ENCODE assay signal across 22 mouse cellular contexts in genomic region chr14:33883046-33883445, GRCm38 (mm10). TPM values are rescaled to one million over a fixed set of nuclear protein-coding genes. Genes with fewer than 3 reads are reported as not detected.
A peak's percentile ranks its signal among the peaks of the same experiment; 100 is the strongest.
DNase-seq lines count a peak whose midpoint lies in the region; ATAC-seq and TF ChIP-seq lines count a peak whose summit lies in the region.
"Had no signal": no experiment of that assay in that cellular context is flagged by ENCODE, and none has a peak within 500 bp of the region (broad histone marks: within the 10 kb centered on the region; RNA-seq: fewer than 3 reads in every experiment).

No protein-coding gene starts in this region.

- DNase-seq in forebrain, postnatal 0 days: no peak
- peak; percentile 55 for DNase-seq in midbrain, postnatal 0 days (ENCODE audit: low spot score)
- no peak for DNase-seq in midbrain, embryonic 14.5 days
- peak; percentile 14 for DNase-seq in embryo, embryonic 9.5 days (ENCODE audit: extremely low spot score)
- DNase-seq in limb, embryonic 10.5 days (ENCODE audit: low spot score): peak; percentile 54
- no peak for DNase-seq in ovary, adult 18-20 months (ENCODE audit: low spot score)
- DNase-seq: adrenal gland, postnatal 36 days; heart, adult 2 months; retina, postnatal 1 day; thymus, postnatal 36 days had no signal

- ATAC-seq in forebrain, postnatal 0 days: peak; percentile 80
- ATAC-seq in forebrain, embryonic 16.5 days: no peak
- peak; percentile 60 for ATAC-seq in midbrain, postnatal 0 days (ENCODE audit: low FRiP score)
- ATAC-seq in midbrain, embryonic 14.5 days (ENCODE audit: low FRiP score, low TSS enrichment): no peak
- ATAC-seq in megakaryocyte progenitor cell, adult 5-6 weeks (replicated peaks; ENCODE audit: poor library complexity): no peak
- ATAC-seq: activated CD4-positive, CD25-positive, alpha-beta regulatory T cell, adult 4 months; intestine, embryonic 15.5 days; liver, embryonic 12.5 days had no signal

- no peaks in the 10 kb centered on the region for H3K4me1 ChIP-seq in forebrain, postnatal 0 days (ENCODE audit: insufficient read depth)
- no peaks in the 10 kb centered on the region for H3K4me1 ChIP-seq in forebrain, embryonic 16.5 days (replicated peaks; ENCODE audit: control insufficient read depth, insufficient read depth, low read length)
- H3K4me1 ChIP-seq in midbrain, postnatal 0 days (ENCODE audit: insufficient read depth, low read length): no peaks in the 10 kb centered on the region
- no peaks in the 10 kb centered on the region for H3K4me1 ChIP-seq in midbrain, embryonic 14.5 days (ENCODE audit: control insufficient read depth, insufficient read depth, low read length)
- peaks cover 13% of the 10 kb centered on the region for H3K4me1 ChIP-seq in limb, embryonic 10.5 days
- H3K4me1 ChIP-seq: intestine, embryonic 15.5 days; liver, embryonic 12.5 days; megakaryocyte, embryonic 14.5 days; neural tube, embryonic 13.5 days had no signal

- H3K4me2 ChIP-seq in forebrain, postnatal 0 days (ENCODE audit: low read depth): no peak overlapping the region
- no peak overlapping the region for H3K4me2 ChIP-seq in forebrain, embryonic 16.5 days (ENCODE audit: low read length)
- H3K4me2 ChIP-seq in midbrain, postnatal 0 days (ENCODE audit: low read depth, low read length, poor library complexity, severe bottlenecking): no peak overlapping the region
- H3K4me2 ChIP-seq in midbrain, embryonic 14.5 days (ENCODE audit: low read length): no peak overlapping the region
- H3K4me2 ChIP-seq: embryonic facial prominence, embryonic 12.5 days; intestine, embryonic 15.5 days; liver, embryonic 12.5 days; neural tube, embryonic 13.5 days had no signal

- H3K4me3 ChIP-seq in forebrain, postnatal 0 days (ENCODE audit: low read depth, low read length): no peak overlapping the region
- H3K4me3 ChIP-seq in forebrain, embryonic 16.5 days (replicated peaks; ENCODE audit: low read length): no peak overlapping the region
- no peak overlapping the region for H3K4me3 ChIP-seq in midbrain, postnatal 0 days (ENCODE audit: low read depth, low read length)
- H3K4me3 ChIP-seq in midbrain, embryonic 14.5 days (replicated peaks; ENCODE audit: low read depth, low read length): no peak overlapping the region
- H3K4me3 ChIP-seq in limb, embryonic 10.5 days: no peak overlapping the region
- H3K4me3 ChIP-seq: embryonic facial prominence, embryonic 12.5 days; heart, adult 2 months; intestine, embryonic 15.5 days; liver, embryonic 12.5 days; megakaryocyte, embryonic 14.5 days; neural tube, embryonic 13.5 days had no signal

- WGBS in forebrain, postnatal 0 days: 66% methylated on average over 4 of the region's 4 CpGs
- WGBS in forebrain, embryonic 16.5 days: 77% methylated on average over 4 of the region's 4 CpGs
- 61% methylated on average over 4 of the region's 4 CpGs for WGBS in midbrain, postnatal 0 days
- 69% methylated on average over 4 of the region's 4 CpGs for WGBS in midbrain, embryonic 14.5 days
- WGBS in limb, embryonic 10.5 days: 31% methylated on average over 4 of the region's 4 CpGs

- H3K9me3 ChIP-seq in forebrain, postnatal 0 days (ENCODE audit: low read length): no peaks in the 10 kb centered on the region
- no peaks in the 10 kb centered on the region for H3K9me3 ChIP-seq in forebrain, embryonic 16.5 days (ENCODE audit: control insufficient read depth, low read length)
- H3K9me3 ChIP-seq in midbrain, postnatal 0 days (ENCODE audit: low read length): no peaks in the 10 kb centered on the region
- no peaks in the 10 kb centered on the region for H3K9me3 ChIP-seq in midbrain, embryonic 14.5 days (ENCODE audit: control insufficient read depth, low read length)
- H3K9me3 ChIP-seq in limb, embryonic 10.5 days (replicated peaks): no peaks in the 10 kb centered on the region
- H3K9me3 ChIP-seq: embryonic facial prominence, embryonic 12.5 days; intestine, embryonic 15.5 days; liver, embryonic 12.5 days; neural tube, embryonic 13.5 days had no signal

- H3K36me3 ChIP-seq in forebrain, postnatal 0 days (ENCODE audit: insufficient read depth): no peaks in the 10 kb centered on the region
- H3K36me3 ChIP-seq in forebrain, embryonic 16.5 days (ENCODE audit: control insufficient read depth, insufficient read depth): no peaks in the 10 kb centered on the region
- H3K36me3 ChIP-seq in midbrain, postnatal 0 days (ENCODE audit: insufficient read depth, low read length): no peaks in the 10 kb centered on the region
- no peaks in the 10 kb centered on the region for H3K36me3 ChIP-seq in midbrain, embryonic 14.5 days (ENCODE audit: control insufficient read depth, insufficient read depth, low read length)
- H3K36me3 ChIP-seq in limb, embryonic 10.5 days: no peaks in the 10 kb centered on the region
- H3K36me3 ChIP-seq: embryonic facial prominence, embryonic 12.5 days; intestine, embryonic 15.5 days; liver, embryonic 12.5 days; neural tube, embryonic 13.5 days had no signal

- H3K9ac ChIP-seq in forebrain, postnatal 0 days: no peak overlapping the region
- no peak overlapping the region for H3K9ac ChIP-seq in forebrain, embryonic 16.5 days (replicated peaks; ENCODE audit: low read depth, low read length)
- no peak overlapping the region for H3K9ac ChIP-seq in midbrain, postnatal 0 days (replicated peaks; ENCODE audit: low read length, poor library complexity, severe bottlenecking)
- H3K9ac ChIP-seq in midbrain, embryonic 14.5 days (replicated peaks; ENCODE audit: low read length): no peak overlapping the region
- H3K9ac ChIP-seq: embryonic facial prominence, embryonic 12.5 days; intestine, embryonic 15.5 days; liver, embryonic 12.5 days; neural tube, embryonic 13.5 days had no signal

- H3K27ac ChIP-seq in forebrain, postnatal 0 days (ENCODE audit: low read depth, low read length): no peak overlapping the region
- H3K27ac ChIP-seq in forebrain, embryonic 16.5 days (ENCODE audit: low read length): no peak overlapping the region
- H3K27ac ChIP-seq in midbrain, postnatal 0 days (ENCODE audit: low read depth, low read length): no peak overlapping the region
- H3K27ac ChIP-seq in midbrain, embryonic 14.5 days (replicated peaks; ENCODE audit: low read depth, low read length): no peak overlapping the region
- H3K27ac ChIP-seq in limb, embryonic 10.5 days: peak overlapping the region; percentile 69
- H3K27ac ChIP-seq: embryonic facial prominence, embryonic 12.5 days; heart, adult 2 months; intestine, embryonic 15.5 days; liver, embryonic 12.5 days; neural tube, embryonic 13.5 days had no signal

- TF ChIP-seq CTCF in forebrain, postnatal 0 days (IDR thresholded peaks at IDR 0.05; ENCODE audit: low read depth): no peak
- TF ChIP-seq CTCF in midbrain, postnatal 0 days (IDR thresholded peaks at IDR 0.05): no peak

- no peaks in the 10 kb centered on the region for H3K27me3 ChIP-seq in forebrain, postnatal 0 days (ENCODE audit: insufficient read depth, low read length)
- H3K27me3 ChIP-seq in forebrain, embryonic 16.5 days (replicated peaks; ENCODE audit: control insufficient read depth, insufficient read depth, low read length): no peaks in the 10 kb centered on the region
- H3K27me3 ChIP-seq in midbrain, postnatal 0 days (ENCODE audit: insufficient read depth, low read length): no peaks in the 10 kb centered on the region
- no peaks in the 10 kb centered on the region for H3K27me3 ChIP-seq in midbrain, embryonic 14.5 days (ENCODE audit: control insufficient read depth, insufficient read depth, low read length)
- H3K27me3 ChIP-seq in limb, embryonic 10.5 days (ENCODE audit: low read depth, poor library complexity, severe bottlenecking): no peaks in the 10 kb centered on the region
- H3K27me3 ChIP-seq: embryonic facial prominence, embryonic 12.5 days; intestine, embryonic 15.5 days; liver, embryonic 12.5 days; megakaryocyte, embryonic 14.5 days; neural tube, embryonic 13.5 days had no signal

RNA-seq across cellular contexts. Expression of gene Gdf10, which starts 40.3 kb away (rescaled TPM):
- 6.8 and 8.8 TPM in 2 replicates for total RNA-seq in forebrain, postnatal 0 days (2014; rRNA removed)
- 9.6 and 10.6 TPM in 2 replicates for polyA plus RNA-seq in forebrain, postnatal 0 days (2015; fragmentation: Nextera tagmentation; extraction: Ambion mirVana)
- polyA plus RNA-seq in forebrain, embryonic 16.5 days (2015; fragmentation: Nextera tagmentation; extraction: Ambion mirVana): 3.0 and 5.1 TPM in 2 replicates
- 5.3 and 13.3 TPM in 2 replicates for total RNA-seq in midbrain, postnatal 0 days (2014; rRNA removed)
- polyA plus RNA-seq in midbrain, postnatal 0 days (2015; fragmentation: Nextera tagmentation; extraction: Ambion mirVana): 3.2 and 3.7 TPM in 2 replicates
- 4.9 and 5.5 TPM in 2 replicates for polyA plus RNA-seq in midbrain, embryonic 14.5 days (2014; fragmentation: Nextera tagmentation; extraction: Ambion mirVana)
- 1.1 and 2.8 TPM in 2 replicates for polyA plus RNA-seq in limb, embryonic 10.5 days (2016; fragmentation: Nextera tagmentation; extraction: Ambion mirVana)
- total RNA-seq in megakaryocyte progenitor cell, adult 5-6 weeks (2015): not detected in 2 replicates
- total RNA-seq in megakaryocyte progenitor cell, adult 5-6 weeks (2017): not detected in 2 replicates
- polyA plus RNA-seq: activated CD4-positive, CD25-positive, alpha-beta regulatory T cell, adult 4 months had no signal

RNA-seq across cellular contexts. Expression of gene Gdf2, which starts 57.8 kb away (rescaled TPM):
- total RNA-seq in forebrain, postnatal 0 days (2014; rRNA removed): 0.05 TPM in 1 of 2 replicates, not detected in the other
- polyA plus RNA-seq in forebrain, postnatal 0 days (2015; fragmentation: Nextera tagmentation; extraction: Ambion mirVana): 0.06 TPM in 1 of 2 replicates, not detected in the other
- not detected in 2 replicates for polyA plus RNA-seq in forebrain, embryonic 16.5 days (2015; fragmentation: Nextera tagmentation; extraction: Ambion mirVana)
- 0.09 and 0.11 TPM in 2 replicates for total RNA-seq in midbrain, postnatal 0 days (2014; rRNA removed)
- polyA plus RNA-seq in midbrain, postnatal 0 days (2015; fragmentation: Nextera tagmentation; extraction: Ambion mirVana): not detected in 2 replicates
- polyA plus RNA-seq in midbrain, embryonic 14.5 days (2014; fragmentation: Nextera tagmentation; extraction: Ambion mirVana): not detected in 2 replicates
- polyA plus RNA-seq in limb, embryonic 10.5 days (2016; fragmentation: Nextera tagmentation; extraction: Ambion mirVana): 0.09 TPM in 1 of 2 replicates, not detected in the other
- total RNA-seq in megakaryocyte progenitor cell, adult 5-6 weeks (2015): not detected in 2 replicates
- not detected in 2 replicates for total RNA-seq in megakaryocyte progenitor cell, adult 5-6 weeks (2017)
- total RNA-seq: adrenal gland, postnatal 36 days; gastrocnemius, adult 18-20 months; layer of hippocampus, adult 8-10 months; left cerebral cortex, postnatal 14 days had no signal
- polyA plus RNA-seq: activated CD4-positive, CD25-positive, alpha-beta regulatory T cell, adult 4 months; embryonic facial prominence, embryonic 12.5 days; kidney, embryonic 16.5 days; neural tube, embryonic 13.5 days had no signal

Comparison
In these comparisons a context has a peak if more than half of its experiments do, and no peak if none do; other contexts are left out.
1. ATAC-seq: peak in forebrain, postnatal 0 days (single experiment) and midbrain, postnatal 0 days (single experiment); none in forebrain, embryonic 16.5 days (single experiment), midbrain, embryonic 14.5 days (single experiment) and megakaryocyte progenitor cell, adult 5-6 weeks (single experiment).
2. DNase-seq: peak in midbrain, postnatal 0 days (single experiment), embryo, embryonic 9.5 days (single experiment) and limb, embryonic 10.5 days (single experiment); none in forebrain, postnatal 0 days (single experiment), midbrain, embryonic 14.5 days (single experiment) and ovary, adult 18-20 months (single experiment).